Mouse (Mus musculus) midbrain, embryonic 10.5 days (tissue): ENCODE measurements around the gene Gm21732. TPM values are rescaled to one million over a fixed set of nuclear protein-coding genes. Genes with fewer than 3 reads are reported as not detected.
"Not testable (repeated sequence)": the region's sequence is repeated elsewhere in the genome, so short reads cannot be mapped to it uniquely, and the experiment has no call there.

Source experiments
- DNase-seq: peaks from one replicate; pipeline ENCODE4 v3.0.0-alpha.2; 2017; ENCODE audit warnings: low spot score
- H3K27ac ChIP-seq: fragments of 300-500 bp; sonication (generic); replicated peaks from 2 replicates; pipeline ENCODE4 v1.5.1; 2016; ENCODE audit warnings: mild to moderate bottlenecking
- H3K27me3 ChIP-seq: fragments of 300-500 bp; sonication (generic); 2 replicates; pipeline ENCODE4 v1.6.1; 2016; ENCODE audit warnings: low read depth, mild to moderate bottlenecking; ENCODE audit not compliant: poor library complexity, severe bottlenecking
- H3K36me3 ChIP-seq: fragments of 300-500 bp; sonication (generic); 2 replicates; pipeline ENCODE4 v1.6.1; 2016; ENCODE audit warnings: mild to moderate bottlenecking, moderate library complexity
- H3K4me1 ChIP-seq: fragments of 300-500 bp; sonication (generic); 2 replicates; pipeline ENCODE4 v1.6.1; 2016
- H3K4me3 ChIP-seq: fragments of 300-500 bp; sonication (generic); 2 replicates; pipeline ENCODE4 v1.5.1; 2016; ENCODE audit warnings: mild to moderate bottlenecking, moderate library complexity
- H3K9me3 ChIP-seq: fragments of 300-500 bp; sonication (generic); replicated peaks from 2 replicates; pipeline ENCODE4 v1.6.1; 2016; ENCODE audit warnings: mild to moderate bottlenecking
- WGBS: fragments of 180-500 bp; shearing (Covaris S2); methylation state at CpG from one replicate; pipeline ENCODE4 v1.1.7; 2016; 5-methylcytosine and 5-hydroxymethylcytosine counted together
- polyA plus RNA-seq: library from polyadenylated mRNA; unstranded; fragments of >200 nt; fragmentation: Nextera tagmentation; extraction: Ambion mirVana; gene quantifications from 2 replicates; pipeline ENCODE4 v1.2.1, GENCODE M21; 2016

Gm21732 gene
- not detected in 2 replicates for polyA plus RNA-seq

- H3K27me3 ChIP-seq, DNase-seq, H3K9me3 ChIP-seq, H3K4me3 ChIP-seq, H3K27ac ChIP-seq, H3K4me1 ChIP-seq, H3K36me3 ChIP-seq: not testable (repeated sequence)
- no CpG with 5 or more reads among the region's 2 CpGs for WGBS
Observed at GRCm38 (mm10) chrY:38575591-38575990, at the start of gene Gm21732. Gene Gm21732, minus strand, starts transcription at chrY:38575691.

Other genes starting within 250 kb of the Gm21732 start
- not detected in 2 replicates for gene Gm20897, start 73.5 kb downstream of the Gm21732 start, polyA plus RNA-seq